Mouse (Mus musculus) myocyte (in vitro differentiated cells): ENCODE results near the gene Auts2.

Experiments
- CEBPB ChIP-seq: IDR thresholded peaks from 2 replicates; pipeline ENCODE4 v1.6.1; 2011; ENCODE audit warnings: mild to moderate bottlenecking, moderate library complexity; ENCODE audit not compliant: poor library complexity, insufficient read depth, severe bottlenecking
- MAX ChIP-seq: IDR thresholded peaks from one replicate; pipeline ENCODE4 v1.6.1; 2011; ENCODE audit warnings: low read depth, mild to moderate bottlenecking, control low read depth
- POLR2A ChIP-seq: IDR thresholded peaks from one replicate; pipeline ENCODE4 v1.6.1; 2011; ENCODE audit warnings: low read depth, mild to moderate bottlenecking, control low read depth, moderate library complexity; ENCODE audit not compliant: insufficient read length
- POLR2AphosphoS2 ChIP-seq: IDR thresholded peaks from one replicate; pipeline ENCODE4 v1.6.1; 2011; ENCODE audit warnings: low read depth, control low read depth; ENCODE audit not compliant: insufficient read length
- REST ChIP-seq: IDR thresholded peaks from one replicate; pipeline ENCODE4 v1.6.1; 2011; ENCODE audit warnings: mild to moderate bottlenecking, control low read depth, moderate library complexity; ENCODE audit not compliant: insufficient read depth, insufficient read length
- TCF12 ChIP-seq: IDR thresholded peaks from one replicate; pipeline ENCODE4 v1.6.1; 2011; ENCODE audit warnings: mild to moderate bottlenecking, control low read depth; ENCODE audit not compliant: poor library complexity, insufficient read depth, severe bottlenecking
- USF1 ChIP-seq: IDR thresholded peaks from one replicate; pipeline ENCODE4 v1.6.1; 2011; ENCODE audit warnings: low read depth, mild to moderate bottlenecking, control low read depth, moderate library complexity

GRCm38 (mm10) chr5:132329171-132329936 lies 213.8 kb downstream of the Auts2 start:
- TF ChIP-seq MAX = no peak
- TF ChIP-seq POLR2A = no peak
- TF ChIP-seq CEBPB = no peak
- TF ChIP-seq POLR2AphosphoS2 = no peak
- no peak for TF ChIP-seq TCF12
- no peak for TF ChIP-seq USF1
- TF ChIP-seq REST = no peak
